Mouse (Mus musculus) neural tube, embryonic 15.5 days (tissue): ENCODE measurements around the gene Dph1. TPM values are rescaled to one million over a fixed set of nuclear protein-coding genes. Genes with fewer than 3 reads are reported as not detected.

Experiments
- ATAC-seq: fragments of 200-750 bp; cut with Nextera tagmentation; 2 replicates; pipeline ENCODE4 v1.8.0; 2017; ENCODE audit warnings: mild to moderate bottlenecking, moderate TSS enrichment, moderate library complexity; ENCODE audit not compliant: low FRiP score
- H3K27ac ChIP-seq: fragments of 300-500 bp; sonication (generic); replicated peaks from 2 replicates; pipeline ENCODE4 v1.5.1; 2015; ENCODE audit warnings: mild to moderate bottlenecking, inconsistent platforms
- H3K27me3 ChIP-seq: fragments of 300-500 bp; sonication (generic); replicated peaks from 2 replicates; pipeline ENCODE4 v1.6.1; 2015; ENCODE audit warnings: inconsistent platforms
- H3K36me3 ChIP-seq: fragments of 300-500 bp; sonication (generic); 2 replicates; pipeline ENCODE4 v1.6.1; 2015; ENCODE audit warnings: inconsistent platforms
- H3K4me1 ChIP-seq: fragments of 300-500 bp; sonication (generic); 2 replicates; pipeline ENCODE4 v1.6.1; 2015; ENCODE audit warnings: inconsistent platforms
- H3K4me2 ChIP-seq: fragments of 300-500 bp; sonication (generic); 2 replicates; pipeline ENCODE4 v1.6.1; 2015; ENCODE audit warnings: inconsistent platforms, mild to moderate bottlenecking, moderate library complexity
- H3K4me3 ChIP-seq: fragments of 300-500 bp; sonication (generic); replicated peaks from 2 replicates; pipeline ENCODE4 v1.5.1; 2015; ENCODE audit warnings: mild to moderate bottlenecking, inconsistent platforms
- H3K9ac ChIP-seq: fragments of 300-500 bp; sonication (generic); replicated peaks from 2 replicates; pipeline ENCODE4 v1.6.1; 2015; ENCODE audit warnings: mild to moderate bottlenecking, inconsistent platforms
- H3K9me3 ChIP-seq: fragments of 300-500 bp; sonication (generic); replicated peaks from 2 replicates; pipeline ENCODE4 v1.6.1; 2016; ENCODE audit warnings: inconsistent platforms
- WGBS: fragments of 180-500 bp; shearing (Covaris S2); methylation state at CpG from one replicate; pipeline ENCODE4 v1.1.7; 2015; ENCODE audit warnings: mixed read lengths; 5-methylcytosine and 5-hydroxymethylcytosine counted together
- polyA plus RNA-seq: library from polyadenylated mRNA; unstranded; fragments of >200 nt; fragmentation: Nextera tagmentation; extraction: Ambion mirVana; gene quantifications from 2 replicates; pipeline ENCODE4 v1.2.1, GENCODE M21; 2015

The Dph1 gene
- polyA plus RNA-seq, 1 experiment from 2014 or later, result 13.8 TPM

- no peak overlapping the region for H3K4me2 ChIP-seq
- no peak overlapping the region for H3K4me3 ChIP-seq
- WGBS, result 43% methylated on average over 9 of the region's 9 CpGs
- H3K9me3 ChIP-seq, result no peaks in the 10 kb centered on the region
- ATAC-seq, result no peak
- H3K27me3 ChIP-seq, result no peaks in the 10 kb centered on the region
- peaks cover 23% of the 10 kb centered on the region for H3K4me1 ChIP-seq
- H3K27ac ChIP-seq, result no peak overlapping the region
- H3K36me3 ChIP-seq, result no peaks in the 10 kb centered on the region
- H3K9ac ChIP-seq, result no peak overlapping the region
Observed at GRCm38 (mm10) chr11:75220115-75220514, 29.1 kb upstream of the Dph1 start.

GRCm38 (mm10) chr11:75214081-75214950 lies 23.3 kb upstream of the Dph1 start:
- Histone ChIP-seq H3K27ac (0 out of 2 replicates have a peak overlapping the region, but pooled peaks have one; percentile 9), H3K9me3 (no peaks in the 10 kb centered on the region), H3K9ac (peak overlapping the region; percentile 34; the same call in 1 of the 2 replicates), H3K4me2 (peak overlapping the region; percentile 59), H3K36me3 (no peaks in the 10 kb centered on the region), H3K4me1 (peaks cover 40% of the 10 kb centered on the region), H3K27me3 (no peaks in the 10 kb centered on the region), H3K4me3 (peak overlapping the region; percentile 24)
- 21% methylated on average over 13 of the region's 13 CpGs for WGBS
- ATAC-seq, result no peak

DNA sequence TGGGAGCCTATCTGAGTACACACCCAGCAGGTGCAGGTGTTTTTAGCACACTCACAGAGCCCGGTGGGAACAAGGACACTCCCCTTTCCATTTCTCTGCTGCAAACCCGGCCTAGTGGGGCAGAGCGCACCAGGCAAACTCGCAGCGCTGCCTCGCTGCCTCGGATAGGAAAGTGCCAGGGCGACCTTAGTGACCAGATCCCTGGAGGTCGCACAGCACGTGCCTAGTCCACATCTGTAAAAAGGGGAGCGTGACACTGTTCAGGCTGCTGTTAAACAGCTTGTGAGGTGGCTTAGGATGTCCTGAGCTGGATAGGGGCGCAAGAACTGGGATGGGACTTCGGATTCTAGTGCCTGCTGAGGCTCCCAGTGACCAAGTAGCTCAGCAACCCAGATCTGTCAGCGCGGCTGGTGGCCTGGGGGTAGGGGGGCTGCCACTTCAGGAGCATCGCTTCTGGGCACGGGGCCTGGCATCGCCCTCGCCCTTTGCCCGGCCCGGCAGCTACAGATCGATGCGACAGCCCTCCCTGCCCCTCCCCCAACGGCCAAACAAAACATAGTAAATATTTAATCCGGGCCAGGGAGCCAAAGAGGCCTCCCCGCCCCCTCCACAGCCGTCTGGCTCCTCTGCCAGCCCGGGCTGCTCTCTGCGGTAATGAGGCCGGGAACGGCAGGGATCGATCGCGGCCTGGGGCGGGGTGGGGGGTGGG lies 22.5 kb upstream of the Dph1 start:
- 5% methylated on average over 35 of the region's 35 CpGs for WGBS
- Histone ChIP-seq H3K27ac (0 out of 2 replicates have a peak overlapping the region, but pooled peaks have one; percentile 9), H3K4me2 (peak overlapping the region; percentile 59), H3K36me3 (no peaks in the 10 kb centered on the region), H3K4me3 (peak overlapping the region; percentile 24), H3K9ac (peak overlapping the region; percentile 34; the same call in 1 of the 2 replicates), H3K9me3 (no peaks in the 10 kb centered on the region), H3K4me1 (peaks cover 40% of the 10 kb centered on the region), H3K27me3 (no peaks in the 10 kb centered on the region)
- peak; percentile 51 for ATAC-seq

DNA sequence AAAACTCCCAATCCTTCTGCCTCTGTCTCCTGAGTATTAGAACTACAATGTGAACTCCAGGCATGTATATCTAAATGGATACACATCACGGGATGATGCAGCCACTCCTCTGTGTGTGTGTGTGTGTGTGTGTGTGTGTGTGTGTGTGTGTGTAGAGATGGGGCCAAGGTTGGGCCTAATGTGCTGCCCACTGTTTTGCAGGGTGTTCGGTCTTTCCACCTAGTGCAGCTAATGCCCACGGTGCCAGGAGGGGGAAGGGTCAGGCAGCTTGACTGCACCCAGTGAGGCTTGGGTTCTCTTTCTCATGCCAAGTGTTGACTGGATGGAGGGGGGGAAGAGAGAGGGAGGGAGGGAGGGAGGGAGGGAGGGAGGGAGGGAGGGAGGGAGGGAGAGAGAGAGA lies 21.8 kb upstream of the Dph1 start:
- H3K4me1 ChIP-seq, result peaks cover 40% of the 10 kb centered on the region
- H3K4me2 ChIP-seq, result no peak overlapping the region
- H3K4me3 ChIP-seq, result no peak overlapping the region
- no peak for ATAC-seq
- WGBS, result 49% methylated on average over 3 of the region's 3 CpGs
- 0 out of 2 replicates have a peak overlapping the region, but pooled peaks have one; percentile 48 for H3K27ac ChIP-seq
- no peaks in the 10 kb centered on the region for H3K36me3 ChIP-seq
- H3K9me3 ChIP-seq, result no peaks in the 10 kb centered on the region
- no peaks in the 10 kb centered on the region for H3K27me3 ChIP-seq
- H3K9ac ChIP-seq, result no peak overlapping the region

DNA sequence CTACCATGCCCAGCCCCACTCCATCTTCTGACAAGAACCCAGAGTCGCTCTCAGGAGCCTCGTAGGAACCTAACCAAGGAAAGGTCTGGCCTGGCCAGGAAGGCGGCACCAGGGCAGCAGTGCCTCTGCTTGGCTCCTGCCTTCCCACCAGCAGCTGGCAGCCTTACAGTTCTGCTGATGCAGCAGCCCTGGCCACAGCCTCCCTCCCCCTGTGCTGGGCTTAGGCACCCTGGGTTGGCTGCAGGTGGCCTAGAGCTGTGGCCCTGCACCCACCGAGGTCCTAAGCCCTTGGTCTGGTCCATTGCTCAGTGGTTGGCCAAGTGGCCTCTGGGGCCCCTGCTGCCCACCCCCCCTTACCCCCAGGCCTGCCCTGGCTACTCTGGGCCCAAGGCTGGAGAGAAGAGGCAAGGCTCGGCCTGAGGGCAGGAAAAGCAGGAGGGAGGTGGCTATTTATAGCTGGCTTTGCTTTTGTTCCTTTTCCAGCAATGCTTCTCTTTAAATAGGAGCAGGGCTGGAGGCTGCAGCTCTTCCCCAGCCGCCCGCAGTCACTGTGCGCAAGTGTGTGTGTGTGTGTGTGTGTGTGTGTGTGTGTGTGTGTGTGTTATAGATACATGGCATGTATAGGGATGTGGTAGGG lies 21.1 kb upstream of the Dph1 start:
- Histone ChIP-seq H3K9ac (no peak overlapping the region), H3K27ac (peak overlapping the region; percentile 48; the same call in 1 of the 2 replicates), H3K4me3 (no peak overlapping the region), H3K27me3 (no peaks in the 10 kb centered on the region), H3K36me3 (no peaks in the 10 kb centered on the region), H3K9me3 (no peaks in the 10 kb centered on the region), H3K4me1 (peaks cover 40% of the 10 kb centered on the region), H3K4me2 (no peak overlapping the region)
- 49% methylated on average over 8 of the region's 8 CpGs for WGBS
- ATAC-seq, result no peak; the same call in 1 of the 2 replicates

- no peak overlapping the region for H3K9ac ChIP-seq
- no peak overlapping the region for H3K4me2 ChIP-seq
- 69% methylated on average over 6 of the region's 6 CpGs for WGBS
- H3K9me3 ChIP-seq, result no peaks in the 10 kb centered on the region
- no peak overlapping the region for H3K27ac ChIP-seq
- no peak overlapping the region for H3K4me3 ChIP-seq
- no peaks in the 10 kb centered on the region for H3K27me3 ChIP-seq
- H3K4me1 ChIP-seq, result peaks cover 36% of the 10 kb centered on the region
- H3K36me3 ChIP-seq, result no peaks in the 10 kb centered on the region
- ATAC-seq, result no peak
Observed at GRCm38 (mm10) chr11:75210755-75211154, 19.7 kb upstream of the Dph1 start.

DNA sequence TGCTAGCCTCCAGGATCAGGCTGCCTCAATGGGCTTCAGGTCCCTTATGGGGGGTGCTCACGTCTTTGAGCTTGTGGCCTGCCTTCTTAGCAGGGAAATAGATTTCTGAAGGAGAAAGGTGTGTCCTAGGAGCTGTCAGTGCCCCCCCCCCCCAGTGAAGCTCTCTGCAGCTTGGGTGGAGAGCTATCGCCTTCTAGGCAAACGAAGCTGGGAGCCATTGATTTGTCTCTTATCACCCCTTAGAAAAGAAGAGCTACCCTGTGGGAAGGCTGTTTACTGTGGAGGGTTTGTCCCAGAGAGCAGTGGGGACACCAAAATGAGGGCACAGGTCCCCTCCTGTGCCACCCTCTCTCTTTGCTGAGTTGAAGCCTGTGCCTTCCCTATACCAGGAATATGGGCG lies 19.1 kb upstream of the Dph1 start:
- Histone ChIP-seq H3K27me3 (no peaks in the 10 kb centered on the region), H3K27ac (no peak overlapping the region), H3K4me1 (peaks cover 31% of the 10 kb centered on the region)

DNA sequence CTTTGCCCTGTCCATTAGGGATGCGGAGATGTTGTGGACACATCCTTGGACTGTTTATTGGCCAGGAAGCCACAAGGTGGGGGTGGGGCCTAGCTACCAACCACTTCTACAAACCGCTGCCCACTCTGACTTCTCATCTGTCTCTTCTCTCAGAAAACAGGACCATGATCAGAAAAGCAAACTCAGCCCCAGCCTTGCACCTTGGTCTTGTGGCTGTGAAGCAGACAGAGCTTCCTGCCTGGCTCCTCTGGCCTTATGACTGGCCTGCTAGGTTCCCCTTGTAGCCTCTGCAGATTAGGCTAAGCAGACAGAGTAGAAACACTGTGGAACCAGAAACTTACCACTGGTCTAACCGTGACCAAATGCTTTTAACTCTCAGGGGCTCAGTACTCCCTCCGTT lies 18.3 kb upstream of the Dph1 start:
- no peaks in the 10 kb centered on the region for H3K36me3 ChIP-seq
- H3K4me3 ChIP-seq, result no peak overlapping the region
- no peak overlapping the region for H3K27ac ChIP-seq
- ATAC-seq, result no peak
- H3K27me3 ChIP-seq, result no peaks in the 10 kb centered on the region
- peaks cover 29% of the 10 kb centered on the region for H3K4me1 ChIP-seq
- H3K9ac ChIP-seq, result no peak overlapping the region
- no peaks in the 10 kb centered on the region for H3K9me3 ChIP-seq
- WGBS, result 63% methylated on average over 4 of the region's 4 CpGs
- no peak overlapping the region for H3K4me2 ChIP-seq

More for the DNA sequence above, 19.1 kb upstream of the Dph1 start:
- no peaks in the 10 kb centered on the region for H3K9me3 ChIP-seq
- H3K4me3 ChIP-seq, result no peak overlapping the region
- H3K4me2 ChIP-seq, result no peak overlapping the region
- ATAC-seq, result no peak
- H3K36me3 ChIP-seq, result no peaks in the 10 kb centered on the region
- 78% methylated on average over 4 of the region's 4 CpGs for WGBS
- H3K9ac ChIP-seq, result no peak overlapping the region

DNA sequence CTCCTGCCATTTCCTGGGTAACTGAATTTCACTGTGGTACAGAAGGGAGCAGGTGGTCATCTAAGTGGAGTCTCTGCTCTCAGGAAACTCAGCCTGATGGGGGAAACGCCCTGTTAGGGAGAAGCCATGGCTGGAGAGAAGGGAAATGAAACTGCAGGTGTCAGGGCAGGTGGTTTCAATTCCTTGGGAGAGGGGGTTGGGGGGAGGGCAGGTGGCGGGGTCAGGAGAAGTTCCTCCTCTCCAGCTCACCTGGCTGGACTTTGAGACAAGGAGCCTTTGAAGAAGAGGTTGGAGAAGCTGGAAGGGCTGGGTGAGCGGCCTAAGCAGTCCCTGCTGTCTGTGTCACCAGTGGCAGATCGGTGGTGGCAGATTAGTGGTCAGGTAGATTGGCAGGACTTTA lies 15.3 kb upstream of the Dph1 start:
- H3K4me2 ChIP-seq, result no peak overlapping the region
- WGBS, result 82% methylated on average over 4 of the region's 4 CpGs
- H3K9ac ChIP-seq, result no peak overlapping the region
- H3K4me1 ChIP-seq, result peaks cover 10% of the 10 kb centered on the region
- H3K27ac ChIP-seq, result no peak overlapping the region
- H3K4me3 ChIP-seq, result no peak overlapping the region
- H3K36me3 ChIP-seq, result no peaks in the 10 kb centered on the region
- no peaks in the 10 kb centered on the region for H3K9me3 ChIP-seq
- no peak for ATAC-seq
- H3K27me3 ChIP-seq, result no peaks in the 10 kb centered on the region

DNA sequence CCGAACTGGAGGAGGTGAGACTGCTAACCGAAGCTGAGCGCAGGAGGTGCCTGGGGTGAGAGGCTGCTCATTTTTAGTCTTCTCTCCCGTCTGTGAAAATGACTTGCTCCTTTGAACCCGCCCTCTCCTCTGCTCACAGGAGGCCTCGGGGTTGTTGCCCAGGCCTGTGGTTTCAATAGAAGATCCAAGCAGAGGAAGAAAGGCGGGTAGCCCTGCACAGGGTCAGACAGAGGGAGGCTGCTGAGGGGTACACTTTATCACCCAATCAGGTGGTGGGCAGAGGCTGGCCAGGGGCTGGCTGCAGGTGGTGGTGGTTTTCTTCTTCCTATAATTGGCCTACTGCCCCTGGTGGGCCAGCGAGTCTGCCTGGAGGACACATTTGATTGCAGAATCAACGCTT lies 13.4 kb upstream of the Dph1 start:
- ATAC-seq, result no peak
- WGBS, result 41% methylated on average over 9 of the region's 9 CpGs
- Histone ChIP-seq H3K27ac (no peak overlapping the region), H3K4me2 (no peak overlapping the region), H3K4me3 (no peak overlapping the region), H3K27me3 (no peaks in the 10 kb centered on the region), H3K9me3 (no peaks in the 10 kb centered on the region), H3K4me1 (peaks cover 19% of the 10 kb centered on the region), H3K36me3 (no peaks in the 10 kb centered on the region), H3K9ac (no peak overlapping the region)

GRCm38 (mm10) chr11:75203926-75204325 lies 12.9 kb upstream of the Dph1 start:
- Histone ChIP-seq H3K27ac (no peak overlapping the region), H3K4me1 (peaks cover 19% of the 10 kb centered on the region), H3K27me3 (no peaks in the 10 kb centered on the region), H3K9ac (no peak overlapping the region), H3K4me2 (no peak overlapping the region), H3K36me3 (no peaks in the 10 kb centered on the region), H3K4me3 (no peak overlapping the region), H3K9me3 (no peaks in the 10 kb centered on the region)
- no peak for ATAC-seq
- WGBS, result 86% methylated on average over 4 of the region's 4 CpGs
